Mouse (Mus musculus) bone marrow macrophage, adult 2 months (primary cell): ENCODE measurements around the gene Hcrtr1. TPM values are rescaled to one million over a fixed set of nuclear protein-coding genes. Genes with fewer than 3 reads are reported as not detected.

Experiments used
- H3K27ac ChIP-seq: 2 replicates; pipeline ENCODE4 v1.5.1; 2012; ENCODE audit warnings: low read depth, low read length; ENCODE audit not compliant: insufficient read depth
- H3K4me1 ChIP-seq: 2 replicates; pipeline ENCODE4 v1.6.1; 2012; ENCODE audit warnings: low read length; ENCODE audit not compliant: control insufficient read depth, insufficient read depth
- H3K4me3 ChIP-seq: 2 replicates; pipeline ENCODE4 v1.5.1; 2012; ENCODE audit warnings: mild to moderate bottlenecking, low read length, moderate library complexity; ENCODE audit not compliant: insufficient read depth
- CTCF ChIP-seq: IDR thresholded peaks from 2 replicates; pipeline ENCODE4 v1.5.1; 2012; ENCODE audit warnings: low read depth, mild to moderate bottlenecking, low read length, moderate library complexity
- POLR2A ChIP-seq: IDR thresholded peaks from 2 replicates; pipeline ENCODE4 v1.6.1; 2012; ENCODE audit warnings: mild to moderate bottlenecking, low read depth, low read length, borderline replicate concordance
- polyA plus RNA-seq: library from polyadenylated mRNA; stranded (reverse); fragments of >200 nt; gene quantifications from 2 replicates; pipeline ENCODE4 v1.2.4, GENCODE M21; 2012; ENCODE audit not compliant: missing spikeins, insufficient read depth, insufficient read length

Gene Hcrtr1
- polyA plus RNA-seq, 1 experiment: not detected

- TF ChIP-seq POLR2A: no peak
- TF ChIP-seq CTCF: no peak
- Histone ChIP-seq H3K4me1 (peaks cover 10% of the 10 kb centered on the region), H3K4me3 (no peak overlapping the region), H3K27ac (no peak overlapping the region)
Measured at GRCm38 (mm10) chr4:130177087-130177486, 37.9 kb upstream of the Hcrtr1 start.

GRCm38 (mm10) chr4:130176156-130176720 is 37.1 kb upstream of the Hcrtr1 start:
- Histone ChIP-seq H3K27ac (no peak overlapping the region), H3K4me3 (no peak overlapping the region), H3K4me1 (peaks cover 10% of the 10 kb centered on the region)
- TF ChIP-seq CTCF (no peak), POLR2A (no peak)

GRCm38 (mm10) chr4:130175072-130175711 is 36.0 kb upstream of the Hcrtr1 start, which contains the start of gene Tinagl1:
Gene Tinagl1 (minus strand): TSS chr4:130175122.
- Histone ChIP-seq H3K4me3 (peak within 1 kb of the TSS; percentile 41; the same call in 1 of the 2 replicates), H3K4me1 (peaks cover 10% of the 10 kb centered on the region), H3K27ac (no peak within 1 kb of the TSS)
- TF ChIP-seq CTCF: no peak

GRCm38 (mm10) chr4:130174335-130175031 is 35.3 kb upstream of the Hcrtr1 start:
- peak overlapping the region; percentile 41; the same call in 1 of the 2 replicates for H3K4me3 ChIP-seq
- peaks cover 10% of the 10 kb centered on the region for H3K4me1 ChIP-seq
- no peak overlapping the region for H3K27ac ChIP-seq
- TF ChIP-seq POLR2A (no peak), CTCF (no peak)

DNA sequence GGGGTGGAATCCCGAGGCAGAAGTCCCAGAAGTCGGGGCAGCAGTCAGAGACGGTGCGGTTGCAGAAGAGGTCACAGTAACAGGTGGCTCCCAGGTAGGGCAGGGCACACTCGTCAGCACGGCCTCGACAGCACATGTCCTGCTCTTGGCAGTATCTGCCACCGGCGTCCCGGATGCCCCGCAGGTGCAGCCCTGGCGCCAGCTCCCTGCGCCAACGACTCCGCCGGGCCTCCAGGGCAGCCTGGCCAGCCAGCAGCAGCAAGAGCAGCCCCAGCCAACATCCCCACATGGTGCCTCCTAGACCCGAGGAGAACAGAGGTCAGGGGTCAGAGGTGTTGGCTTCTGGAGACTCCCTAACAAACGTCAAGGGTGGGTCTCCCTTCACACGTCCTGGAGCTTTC is 34.8 kb upstream of the Hcrtr1 start:
- H3K4me1 ChIP-seq: peaks cover 10% of the 10 kb centered on the region
- no peak overlapping the region for H3K27ac ChIP-seq
- TF ChIP-seq POLR2A (no peak), CTCF (no peak)
- H3K4me3 ChIP-seq: no peak overlapping the region

GRCm38 (mm10) chr4:130173060-130173822 is 34.1 kb upstream of the Hcrtr1 start:
- Histone ChIP-seq H3K4me3 (no peak overlapping the region), H3K4me1 (peaks cover 15% of the 10 kb centered on the region), H3K27ac (no peak overlapping the region)
- TF ChIP-seq POLR2A: no peak
- TF ChIP-seq CTCF: no peak

GRCm38 (mm10) chr4:130171951-130172765 is 33.0 kb upstream of the Hcrtr1 start:
- H3K27ac ChIP-seq: no peak overlapping the region
- H3K4me1 ChIP-seq: peaks cover 13% of the 10 kb centered on the region

DNA sequence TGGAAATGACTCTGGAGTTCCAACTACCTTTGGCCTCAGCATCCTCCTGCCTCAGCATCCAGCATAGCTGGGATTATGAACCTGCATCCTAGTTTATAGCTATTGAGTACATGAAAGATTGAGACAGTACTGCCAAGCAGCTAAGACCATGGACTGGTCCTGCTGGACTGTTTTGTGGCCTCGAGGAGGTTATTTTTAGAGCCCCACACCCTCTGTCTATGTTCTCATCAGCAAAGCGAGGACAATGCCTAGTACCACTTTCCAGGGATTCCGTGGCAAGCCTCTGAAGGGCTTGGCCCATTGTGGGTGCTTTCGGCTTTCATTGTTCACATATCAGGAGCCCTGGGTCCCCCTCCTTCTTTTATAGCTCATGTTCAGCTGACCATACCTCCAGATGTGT is 31.2 kb upstream of the Hcrtr1 start:
- peaks cover 11% of the 10 kb centered on the region for H3K4me1 ChIP-seq
- no peak overlapping the region for H3K27ac ChIP-seq
- TF ChIP-seq CTCF (no peak), POLR2A (no peak)

More at GRCm38 (mm10) chr4:130171951-130172765, 33.0 kb upstream of the Hcrtr1 start:
- no peak overlapping the region for H3K4me3 ChIP-seq
- TF ChIP-seq POLR2A (no peak), CTCF (no peak)

GRCm38 (mm10) chr4:130169411-130169971 is 30.3 kb upstream of the Hcrtr1 start:
- TF ChIP-seq POLR2A (no peak), CTCF (no peak)
- Histone ChIP-seq H3K4me3 (no peak overlapping the region), H3K4me1 (peaks cover 11% of the 10 kb centered on the region), H3K27ac (no peak overlapping the region)

More for the DNA sequence above, 31.2 kb upstream of the Hcrtr1 start:
- no peak overlapping the region for H3K4me3 ChIP-seq
